In genomic region chr11:100555583-100555982, GRCm38 (mm10) we compare ENCODE assay signal across 8 mouse cellular contexts. TPM values are rescaled to one million over a fixed set of nuclear protein-coding genes. Genes with fewer than 3 reads are reported as not detected.
A peak's percentile ranks its signal among the peaks of the same experiment; 100 is the strongest.
DNase-seq lines count a peak whose midpoint lies in the region; ATAC-seq lines count a peak whose summit lies in the region.

No protein-coding gene starts in this region.

- no peak for ATAC-seq in limb, embryonic 11.5 days (ENCODE audit: insufficient number of reproducible peaks, low FRiP score, low TSS enrichment, low read depth)
- ATAC-seq in hindbrain, embryonic 16.5 days: no peak

- DNase-seq in limb, embryonic 11.5 days (ENCODE audit: low spot score): peak; percentile 54
- no peak for DNase-seq in limb, embryonic 10.5 days (ENCODE audit: low spot score)
- DNase-seq in cerebellum, adult 8-10 months: peak; percentile 51
- DNase-seq in forelimb bud, embryonic 11.5 days (ENCODE audit: low read depth, low spot score): peak; percentile 53
- peak; percentile 42 to 51 for DNase-seq in left cerebral cortex, adult 18-20 months (ENCODE audit: low spot score in 2 of 2)
- peak; percentile 44 for DNase-seq in right cerebral cortex, postnatal 25 days

- H3K4me3 ChIP-seq in limb, embryonic 11.5 days (ENCODE audit: low read depth, low read length): no peak overlapping the region
- no peak overlapping the region for H3K4me3 ChIP-seq in limb, embryonic 10.5 days
- no peak overlapping the region for H3K4me3 ChIP-seq in hindbrain, embryonic 16.5 days (ENCODE audit: low read length)
- H3K4me3 ChIP-seq in megakaryocyte, embryonic 14.5 days (replicated peaks): peak overlapping the region; percentile 90

- H3K4me2 ChIP-seq in limb, embryonic 11.5 days (ENCODE audit: low read depth, severe bottlenecking): no peak overlapping the region
- H3K4me2 ChIP-seq in hindbrain, embryonic 16.5 days (ENCODE audit: low read length): peak overlapping the region; percentile 44

- no peaks in the 10 kb centered on the region for H3K4me1 ChIP-seq in limb, embryonic 11.5 days (ENCODE audit: control insufficient read depth, insufficient read depth, low read length)
- H3K4me1 ChIP-seq in limb, embryonic 10.5 days: peaks cover 7% of the 10 kb centered on the region; the same call in 1 of the 2 replicates
- H3K4me1 ChIP-seq in hindbrain, embryonic 16.5 days (ENCODE audit: control insufficient read depth, insufficient read depth, low read depth, low read length): no peaks in the 10 kb centered on the region
- peaks cover 33% of the 10 kb centered on the region for H3K4me1 ChIP-seq in megakaryocyte, embryonic 14.5 days

- 19% methylated on average over 11 of the region's 11 CpGs for WGBS in limb, embryonic 11.5 days
- 19% methylated on average over 11 of the region's 11 CpGs for WGBS in limb, embryonic 10.5 days
- 20% methylated on average over 11 of the region's 11 CpGs for WGBS in hindbrain, embryonic 16.5 days

- H3K9ac ChIP-seq in limb, embryonic 11.5 days (ENCODE audit: low read length): no peak overlapping the region
- no peak overlapping the region for H3K9ac ChIP-seq in hindbrain, embryonic 16.5 days (ENCODE audit: low read depth, low read length)

- H3K27ac ChIP-seq in limb, embryonic 11.5 days (replicated peaks; ENCODE audit: low read depth, low read length): no peak overlapping the region
- no peak overlapping the region for H3K27ac ChIP-seq in limb, embryonic 10.5 days
- H3K27ac ChIP-seq in hindbrain, embryonic 16.5 days (ENCODE audit: low read depth, low read length): no peak overlapping the region

- no peaks in the 10 kb centered on the region for H3K9me3 ChIP-seq in limb, embryonic 11.5 days (ENCODE audit: control insufficient read depth, low read length)
- H3K9me3 ChIP-seq in limb, embryonic 10.5 days (replicated peaks): no peaks in the 10 kb centered on the region
- no peaks in the 10 kb centered on the region for H3K9me3 ChIP-seq in hindbrain, embryonic 16.5 days (ENCODE audit: control insufficient read depth, low read length)
- H3K9me3 ChIP-seq in megakaryocyte, embryonic 14.5 days: no peaks in the 10 kb centered on the region

- H3K36me3 ChIP-seq in limb, embryonic 11.5 days (ENCODE audit: control insufficient read depth, insufficient read depth, low read length): no peaks in the 10 kb centered on the region
- no peaks in the 10 kb centered on the region for H3K36me3 ChIP-seq in limb, embryonic 10.5 days
- no peaks in the 10 kb centered on the region for H3K36me3 ChIP-seq in hindbrain, embryonic 16.5 days (ENCODE audit: control insufficient read depth, insufficient read depth, low read length)
- H3K36me3 ChIP-seq in megakaryocyte, embryonic 14.5 days (replicated peaks; ENCODE audit: low read length): no peaks in the 10 kb centered on the region

- H3K27me3 ChIP-seq in limb, embryonic 11.5 days (ENCODE audit: control insufficient read depth, insufficient read depth, low read length): no peaks in the 10 kb centered on the region
- peaks cover 5% of the 10 kb centered on the region for H3K27me3 ChIP-seq in limb, embryonic 10.5 days (ENCODE audit: low read depth, poor library complexity, severe bottlenecking)
- H3K27me3 ChIP-seq in hindbrain, embryonic 16.5 days (replicated peaks; ENCODE audit: control insufficient read depth, insufficient read depth, low read length): no peaks in the 10 kb centered on the region
- H3K27me3 ChIP-seq in megakaryocyte, embryonic 14.5 days (replicated peaks): peaks cover 19% of the 10 kb centered on the region

RNA-seq across cellular contexts. Expression of gene Ttc25, which starts 10.2 kb away (rescaled TPM):
- polyA plus RNA-seq in limb, embryonic 11.5 days (2014; fragmentation: Nextera tagmentation; extraction: Ambion mirVana): 0.62 and 1.1 TPM in 2 replicates
- polyA plus RNA-seq in limb, embryonic 10.5 days (2016; fragmentation: Nextera tagmentation; extraction: Ambion mirVana): 1.1 and 1.2 TPM in 2 replicates
- 2.2 and 2.5 TPM in 2 replicates for polyA plus RNA-seq in hindbrain, embryonic 16.5 days (2015; fragmentation: Nextera tagmentation; extraction: Ambion mirVana)
- total RNA-seq in left cerebral cortex, adult 18-20 months (2021): 1 to 10 TPM in 1 of 2 experiments, under 1 TPM in 1; 0.98 to 1.5 TPM
- polyA plus RNA-seq in megakaryocyte, embryonic 14.5 days (2012; ENCODE audit: insufficient read depth, low replicate concordance): 0.29 TPM in 1 of 2 replicates, not detected in the other

RNA-seq across cellular contexts. Expression of gene Cnp, which starts 19.1 kb away (rescaled TPM):
- polyA plus RNA-seq in limb, embryonic 11.5 days (2014; fragmentation: Nextera tagmentation; extraction: Ambion mirVana): 21.9 and 23.8 TPM in 2 replicates
- polyA plus RNA-seq in limb, embryonic 10.5 days (2016; fragmentation: Nextera tagmentation; extraction: Ambion mirVana): 13.1 and 23.0 TPM in 2 replicates
- 72.6 and 85.0 TPM in 2 replicates for polyA plus RNA-seq in hindbrain, embryonic 16.5 days (2015; fragmentation: Nextera tagmentation; extraction: Ambion mirVana)
- 100 to 1,000 TPM in 1 of 2 experiments, 10 to 100 TPM in 1; 92.4 to 131 TPM for total RNA-seq in left cerebral cortex, adult 18-20 months (2021)
- 13.3 and 17.1 TPM in 2 replicates for polyA plus RNA-seq in megakaryocyte, embryonic 14.5 days (2012; ENCODE audit: insufficient read depth, low replicate concordance)

RNA-seq across cellular contexts. Expression of gene Acly, which starts 27.8 kb away (rescaled TPM):
- polyA plus RNA-seq in limb, embryonic 11.5 days (2014; fragmentation: Nextera tagmentation; extraction: Ambion mirVana): 182 and 195 TPM in 2 replicates
- polyA plus RNA-seq in limb, embryonic 10.5 days (2016; fragmentation: Nextera tagmentation; extraction: Ambion mirVana): 260 and 263 TPM in 2 replicates
- polyA plus RNA-seq in hindbrain, embryonic 16.5 days (2015; fragmentation: Nextera tagmentation; extraction: Ambion mirVana): 215 and 253 TPM in 2 replicates
- total RNA-seq in left cerebral cortex, adult 18-20 months (2021): 100 to 1,000 TPM; 133 to 140 TPM
- polyA plus RNA-seq in megakaryocyte, embryonic 14.5 days (2012; ENCODE audit: insufficient read depth, low replicate concordance): 7.2 and 21.1 TPM in 2 replicates
